Mouse (Mus musculus): Measurements from ENCODE around the gene Slc25a13.
A peak's percentile ranks its signal among the peaks of the same experiment; 100 is the strongest.
"Not testable (repeated sequence)": the region's sequence is repeated elsewhere in the genome, so short reads cannot be mapped to it uniquely, and the experiment has no call there.

Slc25a13 gene

DNA sequence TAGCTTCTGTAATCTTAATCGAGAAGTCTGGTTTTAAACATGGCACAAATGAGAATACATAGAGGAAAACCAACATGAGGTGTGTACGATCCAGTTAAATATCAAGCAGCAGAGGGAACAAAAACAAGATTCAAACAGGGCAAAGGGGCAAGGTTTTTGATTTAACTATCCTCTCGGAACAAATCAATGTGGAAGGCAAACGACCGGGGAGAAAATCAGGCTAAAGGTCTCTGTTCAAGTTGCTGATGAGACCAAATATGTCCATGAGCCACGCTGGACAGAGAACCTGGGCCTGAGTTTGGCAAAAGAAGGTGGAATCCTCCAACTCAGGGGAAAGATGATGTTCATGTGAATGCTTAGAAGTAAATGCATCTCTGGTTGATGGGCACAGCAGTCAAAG lies 14.5 kb downstream of the Slc25a13 start:
- DNase-seq (ENCODE audit: low spot score) = no peak

- no peak for DNase-seq (ENCODE audit: low spot score)
These were observed 15.0 kb downstream of the Slc25a13 start for GRCm38 (mm10) chr6:6201977-6202376.

DNA sequence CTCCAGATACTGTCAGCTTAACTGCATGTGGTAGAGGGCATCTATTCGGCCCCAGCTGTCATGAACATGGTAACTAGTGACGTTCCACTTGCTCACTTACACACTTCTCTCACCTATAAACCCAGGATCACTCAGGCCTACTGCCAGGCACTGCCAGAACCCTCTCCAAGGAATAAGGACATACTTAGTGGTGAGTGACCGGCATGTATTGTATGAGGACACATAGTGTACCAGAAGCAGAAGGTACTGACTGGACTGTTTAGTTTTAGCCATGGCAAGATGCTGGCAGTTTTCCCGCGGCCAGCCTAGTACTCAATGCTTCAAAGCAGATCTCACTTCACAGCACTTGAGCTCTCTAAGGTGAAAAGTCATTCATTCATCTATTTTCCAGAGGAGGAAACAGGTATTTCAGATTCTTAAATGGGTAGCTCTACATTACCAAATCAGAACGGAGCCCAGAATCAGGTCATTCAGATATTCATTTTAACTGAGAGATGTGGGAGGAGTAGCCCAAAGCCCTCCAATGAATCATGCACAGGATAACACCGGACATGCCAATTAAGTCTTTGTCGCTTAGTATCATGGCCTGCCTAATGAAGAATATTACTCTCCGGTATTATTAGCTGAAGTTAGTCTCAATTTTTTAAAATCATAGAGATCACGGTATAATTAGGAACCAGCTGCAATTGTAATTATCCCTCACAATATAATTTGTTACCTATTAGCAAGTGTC lies 17.7 kb downstream of the Slc25a13 start:
- DNase-seq (ENCODE audit: low spot score) = no peak

DNA sequence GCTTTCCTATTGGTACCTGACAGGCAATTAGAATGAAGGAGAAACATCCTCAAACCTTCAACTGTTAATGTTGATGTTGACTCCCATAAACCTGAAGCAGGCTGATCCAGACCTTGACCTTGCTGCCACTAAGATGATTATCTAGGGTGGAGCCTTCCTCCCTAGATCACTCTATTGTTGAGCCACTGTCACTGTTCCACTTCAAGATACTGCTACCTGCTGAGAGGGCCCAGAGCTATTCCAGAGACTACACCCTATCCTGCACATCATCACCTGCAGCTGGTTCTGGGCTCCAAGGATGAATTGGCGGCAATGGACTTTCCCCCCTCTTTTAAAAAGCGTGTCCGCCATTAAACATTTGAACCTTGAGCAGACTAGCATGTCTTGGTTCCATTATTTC lies 18.9 kb downstream of the Slc25a13 start:
- not testable (repeated sequence) for DNase-seq (ENCODE audit: low spot score)

DNA sequence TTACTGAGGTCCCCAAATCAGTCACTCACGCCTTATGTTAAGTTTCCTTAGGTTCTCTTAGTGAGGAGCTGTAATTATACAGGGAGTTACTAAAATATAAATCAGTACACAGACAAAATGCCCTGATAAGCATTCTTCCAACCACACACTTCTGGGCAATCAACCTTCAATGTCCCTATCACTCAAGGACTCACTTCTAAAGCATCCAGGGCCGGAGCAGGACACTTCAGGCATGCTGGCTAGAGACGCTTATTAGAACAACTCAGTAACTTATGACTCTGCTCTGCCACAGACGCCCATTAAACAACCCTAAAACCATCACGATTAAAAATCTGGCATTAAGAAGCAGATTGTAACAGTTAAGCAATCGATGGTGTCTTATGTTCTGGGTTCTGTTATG lies 19.6 kb downstream of the Slc25a13 start:
- no peak for DNase-seq (ENCODE audit: low spot score)

GRCm38 (mm10) chr6:6196527-6196926 lies 20.4 kb downstream of the Slc25a13 start:
- no peak for DNase-seq (ENCODE audit: low spot score)

DNA sequence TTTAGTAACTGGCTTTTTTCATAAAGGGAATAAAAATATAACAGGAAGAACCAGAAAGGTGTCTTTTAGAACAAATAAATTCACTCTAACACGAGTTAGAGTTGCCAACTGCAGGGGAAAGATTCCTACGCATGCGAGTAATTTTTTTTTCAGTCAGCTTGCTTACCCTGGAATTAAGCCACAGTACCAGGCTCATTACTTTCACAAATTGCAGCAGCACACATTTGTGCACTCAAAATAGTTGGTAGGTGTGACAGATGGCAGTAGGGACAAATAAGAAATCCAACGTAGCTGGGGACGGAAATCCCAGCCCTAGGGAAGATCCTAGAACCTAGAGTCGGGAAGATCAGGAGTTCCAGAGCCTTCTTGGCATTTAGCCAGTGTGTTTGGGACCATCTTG lies 22.1 kb downstream of the Slc25a13 start:
- no peak for DNase-seq (ENCODE audit: low spot score)

DNA sequence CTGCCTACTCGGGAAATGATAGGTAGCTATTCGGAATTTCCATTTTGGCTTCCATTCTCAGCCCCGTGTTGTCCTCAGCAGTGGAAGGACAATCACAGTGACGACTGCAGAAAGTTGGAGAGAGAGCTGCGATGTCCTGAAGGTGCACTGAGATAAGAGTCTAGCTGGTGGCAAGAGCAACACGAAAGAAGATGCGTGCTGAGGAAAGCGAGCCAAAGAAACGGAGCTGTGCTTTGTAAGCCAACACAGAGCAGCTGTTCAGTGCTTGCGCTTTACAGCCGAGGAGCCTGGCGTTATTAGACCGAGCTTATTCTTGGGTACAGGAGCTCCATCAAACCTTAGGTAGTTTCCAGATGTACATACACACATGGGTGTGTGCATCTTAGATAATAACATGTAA lies 23.1 kb downstream of the Slc25a13 start:
- no peak for DNase-seq (ENCODE audit: low spot score)

DNA sequence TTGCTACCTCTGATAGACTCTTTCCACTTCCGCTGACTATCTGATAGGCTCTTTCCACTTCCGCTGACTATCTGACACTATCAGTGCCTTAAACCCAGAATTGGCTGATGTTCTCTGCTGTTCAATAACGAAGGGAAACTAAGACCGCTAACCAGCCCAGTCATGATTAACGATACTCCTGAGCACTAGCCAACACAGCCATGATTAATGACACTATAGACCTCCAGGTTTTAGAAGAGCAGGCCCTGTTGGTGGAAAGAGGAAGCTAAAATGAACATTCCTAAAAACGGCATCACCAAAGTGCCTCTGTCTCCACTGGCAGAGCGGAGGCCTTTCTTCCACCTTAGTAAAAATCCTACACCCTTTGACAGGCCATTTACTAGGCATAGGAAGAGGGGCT lies 24.6 kb downstream of the Slc25a13 start:
- DNase-seq (ENCODE audit: low spot score) = no peak

DNA sequence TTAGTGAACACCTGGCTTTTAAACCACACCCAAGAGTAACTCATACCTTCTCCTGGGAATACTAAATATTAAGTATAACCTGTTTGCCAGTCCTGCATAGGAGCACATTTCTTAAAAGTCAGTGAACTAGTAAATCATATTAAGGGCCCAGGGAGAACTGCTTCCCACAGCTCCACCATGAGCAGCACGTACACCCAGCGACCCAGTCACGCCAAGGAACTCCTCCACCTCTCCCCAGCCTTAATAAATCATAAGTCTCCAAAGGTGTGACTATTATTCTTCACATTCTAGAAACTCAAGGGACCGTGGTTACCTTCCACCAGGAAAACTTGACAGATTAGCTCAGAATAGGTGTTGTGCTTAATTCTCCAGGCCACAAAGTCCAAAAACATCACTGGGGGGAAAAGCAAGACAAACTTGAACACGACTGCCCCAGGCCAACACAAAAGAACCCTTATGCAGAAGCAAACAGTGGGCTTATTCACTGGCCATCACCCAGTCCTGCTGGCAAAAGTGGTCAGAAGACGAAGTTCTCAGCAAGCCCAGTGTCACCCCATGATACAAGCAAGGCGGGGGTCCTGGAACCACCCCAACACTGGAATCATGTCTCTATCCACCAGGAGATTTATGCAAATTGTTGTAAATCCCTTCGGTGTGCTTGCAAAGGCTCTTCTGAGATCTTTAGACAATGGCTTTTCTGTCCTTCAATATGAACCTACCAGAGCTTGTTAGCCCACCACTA lies 25.2 kb downstream of the Slc25a13 start:
- no peak for DNase-seq (ENCODE audit: low spot score)

DNA sequence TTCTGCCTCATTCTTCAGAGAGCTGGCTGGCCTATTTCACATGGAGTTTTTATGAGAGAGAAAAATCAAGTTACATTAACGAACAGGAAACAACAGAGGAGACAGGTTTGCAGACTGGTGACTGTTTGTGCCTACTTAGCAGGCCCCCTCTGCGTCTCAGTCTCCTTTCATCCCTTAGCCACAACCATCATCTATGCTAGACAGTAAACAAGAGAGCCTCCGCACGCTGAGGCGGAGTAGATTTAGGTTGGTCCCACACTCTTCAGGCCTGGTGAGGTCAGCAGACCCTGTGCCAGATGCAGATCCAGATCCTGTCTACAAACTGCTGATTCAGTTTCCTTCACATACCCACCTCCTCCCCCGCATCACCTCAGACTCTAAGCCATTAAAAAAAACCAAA lies 28.0 kb downstream of the Slc25a13 start:
- DNase-seq (ENCODE audit: low spot score) = peak; percentile 27

DNA sequence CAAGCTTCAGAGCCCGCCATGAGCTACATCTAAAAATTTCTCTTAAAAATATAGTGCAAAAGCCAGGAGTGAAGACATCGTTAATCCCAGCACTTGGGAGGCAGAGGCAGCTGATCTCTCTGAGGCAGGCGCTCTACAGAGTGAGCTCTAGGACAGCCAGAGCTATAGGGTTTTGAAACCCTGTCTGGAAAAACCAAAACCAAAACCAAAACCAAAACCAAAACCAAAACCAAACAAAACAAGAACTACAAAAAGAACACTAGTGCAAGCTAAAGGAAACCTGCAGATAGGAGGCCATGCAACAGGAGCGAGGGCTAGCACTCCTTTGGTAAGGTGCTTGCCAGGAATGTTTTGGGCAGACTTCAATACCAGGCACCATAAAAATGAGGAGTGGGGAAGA lies 30.5 kb downstream of the Slc25a13 start:
- DNase-seq (ENCODE audit: low spot score) = no peak

GRCm38 (mm10) chr6:6185735-6186068 lies 31.3 kb downstream of the Slc25a13 start:
- no peak for DNase-seq (ENCODE audit: low spot score)

GRCm38 (mm10) chr6:6184921-6185734 lies 31.8 kb downstream of the Slc25a13 start:
- DNase-seq (ENCODE audit: low spot score) = no peak

DNA sequence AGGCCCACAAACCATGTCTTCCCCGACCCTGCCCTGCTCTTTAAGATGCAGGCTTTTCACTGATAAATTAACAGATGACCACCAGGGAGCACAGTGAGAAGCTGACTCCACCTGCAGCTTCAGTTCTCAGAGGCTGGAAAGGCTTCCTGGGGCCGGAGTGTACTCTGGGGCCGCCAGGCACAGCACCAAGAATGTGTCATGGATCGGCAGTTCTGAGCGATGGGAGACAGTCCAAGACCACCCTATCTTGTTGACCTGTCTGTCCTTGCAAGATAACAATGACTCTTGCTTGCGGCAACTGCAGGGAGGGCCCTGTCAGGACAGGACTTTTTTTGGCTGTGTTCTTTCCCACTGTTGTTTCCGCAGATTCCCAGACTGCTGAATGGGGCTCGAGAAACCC lies 33.4 kb downstream of the Slc25a13 start:
- no peak for DNase-seq (ENCODE audit: low spot score)

GRCm38 (mm10) chr6:6182191-6182590 lies 34.8 kb downstream of the Slc25a13 start:
- no peak for DNase-seq (ENCODE audit: low spot score)

DNA sequence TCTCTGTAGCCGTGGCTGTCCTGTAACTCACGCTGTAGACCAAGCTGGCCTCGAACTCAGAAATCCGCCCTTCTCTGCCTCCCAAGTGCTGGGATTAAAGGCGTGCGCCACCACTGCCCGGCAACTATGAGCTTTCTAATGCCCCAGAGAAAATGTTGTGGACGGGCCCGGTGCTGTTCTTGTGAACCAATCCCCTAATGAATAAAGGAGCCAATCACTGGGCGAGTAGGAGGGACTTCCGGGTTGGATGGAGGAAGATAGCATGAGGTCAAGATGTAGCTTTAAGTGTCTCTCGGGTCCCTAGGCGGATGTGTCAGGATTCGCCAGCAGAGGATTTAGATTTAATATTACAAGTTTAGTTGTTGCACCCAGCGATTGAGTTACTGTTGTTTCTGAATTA lies 38.6 kb downstream of the Slc25a13 start:
- DNase-seq (ENCODE audit: low spot score) = not testable (repeated sequence)

DNA sequence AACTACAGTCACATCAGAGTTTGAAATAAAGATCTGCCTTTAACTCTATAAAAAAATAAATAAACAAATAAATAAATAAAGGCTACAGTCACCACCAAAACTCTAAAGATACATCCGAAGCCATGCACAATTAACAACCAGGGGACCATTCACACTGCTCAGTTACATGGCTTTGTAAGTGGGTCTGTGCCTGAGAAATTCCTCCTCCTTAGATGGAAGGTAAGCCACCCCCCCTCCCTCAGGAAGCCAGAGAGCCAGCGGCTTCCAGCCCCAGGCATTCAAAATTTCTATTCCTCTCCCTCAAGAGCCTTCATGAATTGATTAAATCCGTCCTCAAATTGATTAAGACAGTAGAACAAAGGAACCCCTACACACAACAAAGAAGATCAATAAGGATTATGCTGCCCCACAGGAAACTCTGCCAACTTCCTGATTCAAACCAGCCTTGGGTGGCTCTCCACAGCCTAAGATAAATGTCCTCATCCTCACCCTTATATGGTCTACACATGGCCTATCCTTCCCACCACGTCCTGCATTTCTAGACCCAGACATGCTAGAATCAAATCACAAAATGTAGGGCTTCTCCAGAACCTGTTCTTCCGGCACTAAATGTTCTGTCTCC lies 41.5 kb downstream of the Slc25a13 start:
- no peak for DNase-seq (ENCODE audit: low spot score)

DNA sequence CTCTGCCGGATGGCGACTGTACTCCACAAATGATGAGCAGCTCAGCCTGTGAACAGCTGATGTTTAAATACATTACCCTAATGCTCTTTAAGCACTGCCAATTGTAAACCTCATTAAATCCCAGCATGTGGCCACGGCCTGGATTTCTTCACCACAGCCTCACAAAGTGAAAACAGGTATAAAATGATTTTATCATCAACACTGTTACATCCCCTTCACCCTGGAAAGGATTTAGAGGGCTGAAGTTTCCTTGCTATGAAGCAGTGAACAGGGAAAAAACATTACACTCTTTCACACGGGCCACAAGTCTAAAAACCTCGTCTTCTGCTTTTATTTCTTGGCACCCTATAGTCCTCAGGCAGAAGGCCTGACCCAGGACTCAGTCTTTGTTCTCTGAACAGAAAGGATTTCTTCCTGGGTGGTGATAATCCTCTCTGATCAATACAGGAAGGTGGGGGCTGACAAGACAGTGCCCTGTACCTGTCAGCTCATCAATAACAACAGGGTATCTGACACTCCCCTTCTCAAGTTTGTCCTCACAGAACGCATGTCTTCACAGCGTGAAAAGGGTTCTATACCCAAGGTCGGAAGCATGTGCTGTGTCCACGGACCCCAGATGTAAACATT lies 42.9 kb downstream of the Slc25a13 start:
- no peak for DNase-seq (ENCODE audit: low spot score)

- no peak for DNase-seq (ENCODE audit: low spot score)
These were observed 43.6 kb downstream of the Slc25a13 start for GRCm38 (mm10) chr6:6173166-6173934.

GRCm38 (mm10) chr6:6168566-6169134 lies 48.3 kb downstream of the Slc25a13 start:
- DNase-seq (ENCODE audit: low spot score) = no peak
